Mouse (Mus musculus) kidney, postnatal 25 days (tissue): Measurements from ENCODE around the gene Cyp4x1.

ENCODE experiments used
- DNase-seq, 2 experiments: peaks; one replicate each; pipeline ENCODE4 v3.0.0; 2021; ENCODE audit warnings: mixed read lengths in 2 of 2

Gene Cyp4x1

DNA sequence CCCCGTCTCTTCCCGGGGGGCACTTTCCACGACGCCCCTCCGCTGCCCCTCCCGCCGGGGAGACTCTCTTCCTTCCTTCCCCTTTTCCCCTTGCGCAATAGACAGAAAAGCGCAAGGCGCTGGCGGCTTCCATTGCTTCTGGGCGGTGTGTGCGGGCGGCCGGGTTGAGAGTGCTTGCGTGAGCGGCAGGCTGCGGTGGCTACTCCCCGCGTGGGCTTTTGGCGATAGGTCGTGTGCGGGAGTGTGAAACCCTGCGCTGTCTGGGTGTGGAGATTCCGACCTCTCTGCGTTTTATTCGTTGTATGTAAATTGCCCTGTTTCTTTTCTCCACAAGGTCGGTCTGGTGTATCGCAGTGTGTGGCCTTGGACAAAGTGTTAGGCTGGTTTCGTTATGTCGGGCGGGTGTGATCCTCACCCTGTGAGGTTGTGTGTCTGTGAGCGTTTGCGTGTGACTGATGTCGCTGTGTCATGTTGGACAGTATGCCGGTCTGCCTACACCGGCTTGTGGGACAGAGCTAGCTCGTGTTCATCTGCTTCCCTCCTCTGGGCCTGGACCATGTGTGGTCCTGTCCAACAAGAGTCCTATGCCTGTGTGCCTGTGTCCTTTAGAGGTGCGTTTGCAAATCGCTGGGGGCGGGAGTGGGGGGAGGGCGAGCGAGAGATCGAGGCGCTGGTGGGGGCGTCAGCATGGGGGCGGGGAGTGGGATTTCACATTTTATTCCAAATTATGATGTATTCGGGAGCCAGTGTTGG lies 77.0 kb downstream of the Cyp4x1 start:
- DNase-seq: peak; percentile 63 to 76

- DNase-seq: peak; percentile 20 to 56
Observed at GRCm38 (mm10) chr4:115056371-115056920, 77.6 kb downstream of the Cyp4x1 start, which contains the start of gene Tal1. Tal1 (plus strand) TSS chr4:115056426.
